Mouse (Mus musculus): ENCODE results near the gene Frmpd4. TPM values are rescaled to one million over a fixed set of nuclear protein-coding genes. Genes with fewer than 3 reads are reported as not detected.

Gene Frmpd4
- polyA plus RNA-seq, 1 experiment from 2014 or later = 0.26 TPM

- H3K36me3 ChIP-seq (ENCODE audit: poor library complexity, severe bottlenecking) = no peaks in the 10 kb centered on the region
- ATAC-seq = no peak
- no peaks in the 10 kb centered on the region for H3K4me1 ChIP-seq
- H3K27ac ChIP-seq = no peak overlapping the region
- peak overlapping the region; percentile 66 for H3K4me2 ChIP-seq
- H3K4me3 ChIP-seq = peak overlapping the region; percentile 43
- peaks cover 49% of the 10 kb centered on the region for H3K27me3 ChIP-seq
- WGBS = 10% methylated on average over 8 of the region's 8 CpGs
- no peaks in the 10 kb centered on the region for H3K9me3 ChIP-seq (replicated peaks)
- no peak overlapping the region for H3K9ac ChIP-seq
Measured at GRCm38 (mm10) chrX:168124043-168124442, 453.0 kb downstream of the Frmpd4 start.

DNA sequence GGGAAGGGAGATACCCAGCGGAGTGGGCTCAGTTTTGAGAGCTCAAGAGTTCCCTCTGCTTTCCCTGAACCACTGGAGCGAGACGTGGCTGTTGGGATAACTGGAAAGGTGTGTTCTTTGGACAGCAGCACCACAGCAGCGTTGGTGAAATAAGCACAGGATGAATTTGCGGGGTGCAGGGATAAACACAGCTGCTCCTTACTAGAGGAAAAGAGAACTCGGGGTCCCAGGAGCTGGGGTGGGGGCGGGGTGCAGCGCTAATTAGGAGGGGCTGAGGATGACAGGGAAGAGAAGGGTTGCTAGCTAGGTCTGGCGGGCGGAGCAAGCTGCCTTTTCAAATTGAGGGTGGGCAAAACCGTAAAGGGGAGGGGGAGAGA is 453.5 kb downstream of the Frmpd4 start:
- peak overlapping the region; percentile 66 for H3K4me2 ChIP-seq
- no peak overlapping the region for H3K27ac ChIP-seq
- ATAC-seq = peak; percentile 54
- peak overlapping the region; percentile 58 for H3K9ac ChIP-seq
- peak overlapping the region; percentile 43 for H3K4me3 ChIP-seq
- H3K36me3 ChIP-seq (ENCODE audit: poor library complexity, severe bottlenecking) = no peaks in the 10 kb centered on the region
- H3K9me3 ChIP-seq (replicated peaks) = no peaks in the 10 kb centered on the region
- WGBS = 8% methylated on average over 11 of the region's 11 CpGs
- peaks cover 49% of the 10 kb centered on the region for H3K27me3 ChIP-seq
- no peaks in the 10 kb centered on the region for H3K4me1 ChIP-seq

DNA sequence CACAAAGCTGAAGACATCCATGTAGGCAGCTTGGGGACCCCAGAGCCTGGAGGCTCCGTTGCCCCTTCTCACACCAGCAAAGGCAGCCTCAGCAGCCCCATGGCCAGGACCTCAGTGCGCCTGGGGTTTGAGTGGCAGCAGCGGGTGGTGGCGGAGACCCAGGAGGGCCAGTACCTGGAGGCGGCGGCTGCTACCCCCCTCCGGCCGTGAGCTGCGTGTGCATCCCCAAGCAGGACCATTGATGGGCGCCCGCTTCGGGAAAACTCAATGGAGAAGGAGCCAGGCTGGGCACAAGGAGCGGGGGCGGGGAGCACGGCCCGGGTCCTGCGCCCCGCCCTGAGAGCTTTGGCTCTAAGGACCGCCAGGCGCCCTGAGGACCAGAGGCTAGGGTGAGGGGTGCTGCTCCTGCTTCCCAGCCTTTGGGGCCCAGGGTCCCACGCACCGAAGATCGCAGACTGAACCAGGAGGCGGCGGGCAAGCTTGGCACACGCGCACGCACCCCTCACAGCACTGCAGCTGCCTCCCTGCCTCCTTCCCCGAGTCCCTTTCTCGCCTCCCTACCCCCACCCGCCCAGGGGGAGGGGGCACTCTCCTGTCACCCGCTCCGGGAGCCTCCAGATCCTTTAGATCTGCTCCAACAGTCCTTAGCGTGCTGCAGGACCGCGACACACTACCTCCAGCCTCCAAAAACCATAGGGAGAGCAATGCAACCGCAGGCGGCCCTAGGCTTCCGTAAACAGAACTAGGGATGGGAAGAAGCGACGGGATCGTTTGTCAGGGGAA is 454.0 kb downstream of the Frmpd4 start:
- Histone ChIP-seq H3K27ac (no peak overlapping the region), H3K9me3 (replicated peaks) (no peaks in the 10 kb centered on the region), H3K27me3 (peaks cover 49% of the 10 kb centered on the region)

DNA sequence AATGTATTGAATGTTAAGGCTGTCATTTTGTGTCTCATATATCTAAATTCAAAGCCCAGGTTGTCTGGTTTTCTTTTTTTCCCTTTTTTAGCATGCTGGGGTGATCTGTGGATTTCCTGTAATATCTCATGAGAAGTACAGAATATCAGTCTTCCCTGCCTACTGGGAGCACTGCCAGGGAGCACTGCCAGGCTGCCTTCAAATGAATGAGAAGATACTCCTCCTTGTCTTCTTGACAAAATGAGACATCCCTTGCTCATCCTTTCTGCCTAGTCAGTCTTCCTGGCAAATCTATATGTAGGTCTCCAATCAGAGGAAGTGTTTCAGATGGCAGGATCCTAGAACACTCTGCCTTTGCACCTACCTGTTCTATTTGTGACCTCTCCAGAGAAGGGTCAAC is 535.4 kb downstream of the Frmpd4 start:
- no peak for ATAC-seq

More for the DNA sequence above, 454.0 kb downstream of the Frmpd4 start:
- peak overlapping the region; percentile 43 for H3K4me3 ChIP-seq
- 21% methylated on average over 36 of the region's 42 CpGs for WGBS
- ATAC-seq = peak; percentile 93
- no peaks in the 10 kb centered on the region for H3K36me3 ChIP-seq (ENCODE audit: poor library complexity, severe bottlenecking)
- no peaks in the 10 kb centered on the region for H3K4me1 ChIP-seq
- H3K4me2 ChIP-seq = peak overlapping the region; percentile 66
- H3K9ac ChIP-seq = peak overlapping the region; percentile 58

GRCm38 (mm10) chrX:168020574-168021145 is 556.4 kb downstream of the Frmpd4 start:
- no peak overlapping the region for H3K9ac ChIP-seq
- no peaks in the 10 kb centered on the region for H3K36me3 ChIP-seq (ENCODE audit: poor library complexity, severe bottlenecking)
- no peak overlapping the region for H3K4me3 ChIP-seq
- ATAC-seq = no peak
- no peak overlapping the region for H3K4me2 ChIP-seq
- H3K27me3 ChIP-seq = peaks cover 2% of the 10 kb centered on the region; the same call in 1 of the 2 replicates
- 75% methylated on average over 4 of the region's 4 CpGs for WGBS
- H3K9me3 ChIP-seq (replicated peaks) = no peaks in the 10 kb centered on the region
- H3K27ac ChIP-seq = no peak overlapping the region
- no peaks in the 10 kb centered on the region for H3K4me1 ChIP-seq

More for the DNA sequence above, 535.4 kb downstream of the Frmpd4 start:
- no peak overlapping the region for H3K27ac ChIP-seq
- no peak overlapping the region for H3K4me2 ChIP-seq
- no peak overlapping the region for H3K9ac ChIP-seq
- no peaks in the 10 kb centered on the region for H3K9me3 ChIP-seq (replicated peaks)
- H3K4me3 ChIP-seq = no peak overlapping the region
- H3K4me1 ChIP-seq = no peaks in the 10 kb centered on the region
- H3K27me3 ChIP-seq = peaks cover 5% of the 10 kb centered on the region; the same call in 1 of the 2 replicates
- no peaks in the 10 kb centered on the region for H3K36me3 ChIP-seq (ENCODE audit: poor library complexity, severe bottlenecking)

- WGBS = 77% methylated on average over 3 of the region's 3 CpGs
- Histone ChIP-seq H3K27me3 (peaks cover 2% of the 10 kb centered on the region; the same call in 1 of the 2 replicates), H3K9me3 (replicated peaks) (no peaks in the 10 kb centered on the region), H3K9ac (no peak overlapping the region), H3K4me2 (no peak overlapping the region), H3K4me3 (no peak overlapping the region), H3K4me1 (no peaks in the 10 kb centered on the region), H3K27ac (no peak overlapping the region), H3K36me3 (ENCODE audit: poor library complexity, severe bottlenecking) (no peaks in the 10 kb centered on the region)
- ATAC-seq = no peak; the same call in 1 of the 2 replicates
Measured at GRCm38 (mm10) chrX:168017792-168018191, 559.2 kb downstream of the Frmpd4 start.

DNA sequence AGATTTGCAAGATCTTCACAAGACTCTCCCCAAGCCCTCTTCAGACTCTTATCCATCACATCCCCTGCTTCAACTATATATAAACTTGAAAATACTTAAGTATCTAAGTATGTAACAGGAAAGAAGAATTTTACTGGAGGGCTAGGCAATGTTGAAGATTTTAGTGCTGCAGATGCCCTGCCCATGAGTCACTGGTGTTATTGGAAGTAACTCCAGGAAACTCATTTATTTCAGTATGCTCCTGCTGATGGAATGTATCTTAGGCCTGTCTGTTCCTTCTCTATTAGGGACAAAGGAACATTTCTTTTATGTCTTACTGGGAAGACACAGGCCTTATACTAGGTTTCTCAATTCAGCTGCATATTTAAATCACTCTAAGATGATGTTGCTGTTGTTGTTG is 592.2 kb downstream of the Frmpd4 start:
- H3K36me3 ChIP-seq (ENCODE audit: poor library complexity, severe bottlenecking) = no peaks in the 10 kb centered on the region
- H3K4me3 ChIP-seq = no peak overlapping the region
- no peak overlapping the region for H3K4me2 ChIP-seq
- no peak for ATAC-seq
- no peaks in the 10 kb centered on the region for H3K9me3 ChIP-seq (replicated peaks)
- no peaks in the 10 kb centered on the region for H3K27me3 ChIP-seq
- no peaks in the 10 kb centered on the region for H3K4me1 ChIP-seq
- no peak overlapping the region for H3K9ac ChIP-seq
- H3K27ac ChIP-seq = no peak overlapping the region

DNA sequence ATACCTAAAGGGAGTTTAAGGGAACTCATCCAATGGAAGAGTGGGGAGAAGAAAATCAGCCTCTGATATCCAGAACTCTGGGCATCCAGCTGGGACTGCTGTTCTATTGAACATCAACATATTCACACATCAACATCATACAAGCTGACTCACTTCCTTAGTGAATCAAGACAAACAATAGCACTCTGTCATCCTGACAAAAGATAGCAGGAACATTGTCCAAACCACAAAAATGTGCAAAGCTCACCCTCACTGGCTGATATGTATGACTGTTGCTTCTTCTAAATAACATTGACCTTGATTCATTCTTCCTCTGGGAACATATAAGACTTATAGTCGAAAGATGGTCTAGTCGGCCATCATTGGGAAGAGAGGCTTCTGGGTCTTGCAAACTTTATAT is 625.8 kb downstream of the Frmpd4 start:
- Histone ChIP-seq H3K9me3 (replicated peaks) (no peaks in the 10 kb centered on the region), H3K36me3 (ENCODE audit: poor library complexity, severe bottlenecking) (no peaks in the 10 kb centered on the region), H3K4me1 (no peaks in the 10 kb centered on the region), H3K27ac (no peak overlapping the region), H3K4me3 (no peak overlapping the region), H3K4me2 (no peak overlapping the region), H3K9ac (no peak overlapping the region), H3K27me3 (peaks cover 11% of the 10 kb centered on the region)
- no peak for ATAC-seq
- 93% methylated on average over 2 of the region's 2 CpGs for WGBS

- H3K27me3 ChIP-seq = no peaks in the 10 kb centered on the region
- H3K9me3 ChIP-seq (replicated peaks) = no peaks in the 10 kb centered on the region
- ATAC-seq = no peak
- no peaks in the 10 kb centered on the region for H3K36me3 ChIP-seq (ENCODE audit: poor library complexity, severe bottlenecking)
- H3K27ac ChIP-seq = no peak overlapping the region
- H3K4me1 ChIP-seq = no peaks in the 10 kb centered on the region
- no peak overlapping the region for H3K4me2 ChIP-seq
- H3K4me3 ChIP-seq = no peak overlapping the region
- no peak overlapping the region for H3K9ac ChIP-seq
Measured at GRCm38 (mm10) chrX:167909483-167909882, 667.5 kb downstream of the Frmpd4 start.

DNA sequence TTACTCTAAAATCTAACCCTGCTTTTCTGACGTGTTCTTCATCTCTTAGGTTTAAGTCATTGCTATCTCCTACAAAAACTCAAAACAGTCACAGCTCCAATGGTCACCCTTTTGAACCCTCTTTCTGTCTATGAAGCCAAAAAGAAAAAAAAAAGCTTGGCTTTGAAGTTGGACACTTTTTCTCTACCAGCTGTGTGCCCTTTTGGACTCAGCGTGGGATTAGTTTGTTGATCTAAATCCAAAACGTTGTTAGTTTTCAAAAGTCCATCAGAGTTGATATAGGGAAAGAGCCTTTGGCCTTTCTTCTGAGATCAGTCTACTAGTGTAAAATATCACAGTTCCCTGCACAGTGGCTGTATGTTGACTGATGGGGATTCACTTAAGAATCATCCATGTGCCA is 676.0 kb downstream of the Frmpd4 start:
- no peaks in the 10 kb centered on the region for H3K4me1 ChIP-seq
- WGBS = 78% methylated on average over 3 of the region's 3 CpGs

GRCm38 (mm10) chrX:167854821-167855220 is 722.2 kb downstream of the Frmpd4 start:
- Histone ChIP-seq H3K4me3 (no peak overlapping the region), H3K27me3 (peaks cover 3% of the 10 kb centered on the region; the same call in 1 of the 2 replicates), H3K27ac (no peak overlapping the region), H3K9me3 (replicated peaks) (no peaks in the 10 kb centered on the region), H3K36me3 (ENCODE audit: poor library complexity, severe bottlenecking) (no peaks in the 10 kb centered on the region), H3K9ac (no peak overlapping the region), H3K4me1 (no peaks in the 10 kb centered on the region), H3K4me2 (no peak overlapping the region)
- ATAC-seq = no peak
- 53% methylated on average over 5 of the region's 5 CpGs for WGBS

More for the DNA sequence above, 676.0 kb downstream of the Frmpd4 start:
- no peak overlapping the region for H3K4me3 ChIP-seq
- no peak overlapping the region for H3K27ac ChIP-seq
- H3K9ac ChIP-seq = no peak overlapping the region
- no peak for ATAC-seq
- no peak overlapping the region for H3K4me2 ChIP-seq
- H3K9me3 ChIP-seq (replicated peaks) = no peaks in the 10 kb centered on the region
- 0 out of 2 replicates have a peak, but pooled peaks cover 3% of the 10 kb centered on the region for H3K27me3 ChIP-seq
- no peaks in the 10 kb centered on the region for H3K36me3 ChIP-seq (ENCODE audit: poor library complexity, severe bottlenecking)

DNA sequence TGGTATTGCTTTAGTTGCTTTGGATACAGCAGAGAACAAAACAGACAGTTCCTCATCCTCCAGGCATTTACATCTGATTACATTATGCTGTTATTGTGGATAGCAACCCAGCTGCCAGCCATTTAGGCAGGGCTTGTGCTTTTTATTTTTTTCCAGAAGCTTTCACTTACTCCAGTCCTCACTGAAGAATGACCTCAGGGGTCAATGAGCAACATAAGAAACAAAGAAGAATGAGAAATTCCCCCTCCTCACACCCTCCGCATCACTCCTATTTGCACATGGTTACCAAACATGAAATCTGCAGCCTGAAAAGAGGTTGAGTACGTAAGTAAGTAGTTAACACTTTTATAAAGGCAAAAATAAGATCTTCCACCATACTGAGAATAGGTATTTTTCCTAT is 744.5 kb downstream of the Frmpd4 start:
- 43% methylated on average over 2 of the region's 2 CpGs for WGBS
- ATAC-seq = no peak
- H3K4me1 ChIP-seq = no peaks in the 10 kb centered on the region
- no peaks in the 10 kb centered on the region for H3K27me3 ChIP-seq
- no peaks in the 10 kb centered on the region for H3K9me3 ChIP-seq (replicated peaks)
- no peak overlapping the region for H3K27ac ChIP-seq
- no peak overlapping the region for H3K4me2 ChIP-seq
- no peak overlapping the region for H3K4me3 ChIP-seq
- H3K36me3 ChIP-seq (ENCODE audit: poor library complexity, severe bottlenecking) = no peaks in the 10 kb centered on the region
- no peak overlapping the region for H3K9ac ChIP-seq
